In genomic region chr16:90440654-90441053, GRCm38 (mm10) we compare ENCODE assay signal across 16 mouse cellular contexts. TPM values are rescaled to one million over a fixed set of nuclear protein-coding genes. Genes with fewer than 3 reads are reported as not detected.
"Had no signal": no experiment of that assay in that cellular context is flagged by ENCODE, and none has a peak within 500 bp of the region (broad histone marks: within the 10 kb centered on the region; RNA-seq: fewer than 3 reads in every experiment).

No protein-coding gene starts in this region.

- ATAC-seq: lung, postnatal 0 days had no signal

- H3K9me3 ChIP-seq: limb, embryonic 10.5 days; liver, embryonic 15.5 days; neural tube, embryonic 13.5 days had no signal

- H3K9ac ChIP-seq: liver, embryonic 15.5 days; neural tube, embryonic 13.5 days had no signal

- DNase-seq: kidney, postnatal 25 days; lung, adult 2 months; lung, postnatal 36 days; midbrain, embryonic 14.5 days; retina, postnatal 1 day; right cerebral cortex, postnatal 4 days; spleen, adult 18-20 months; thymus, adult 2 months; thymus, postnatal 25 days had no signal

- H3K36me3 ChIP-seq: liver, embryonic 15.5 days had no signal

- H3K4me2 ChIP-seq: liver, embryonic 11.5 days; liver, embryonic 15.5 days; neural tube, embryonic 13.5 days had no signal

- H3K4me3 ChIP-seq: left cerebral cortex, adult 2 months; limb, embryonic 10.5 days; liver, embryonic 15.5 days; neural tube, embryonic 13.5 days had no signal

- H3K27me3 ChIP-seq: liver, embryonic 15.5 days; neural tube, embryonic 13.5 days had no signal

- H3K27ac ChIP-seq: left cerebral cortex, adult 2 months; limb, embryonic 10.5 days; liver, embryonic 15.5 days; neural tube, embryonic 13.5 days had no signal

RNA-seq across cellular contexts. Expression of gene Hunk, which starts 54.8 kb away (rescaled TPM):
- total RNA-seq: megakaryocyte progenitor cell, adult 5-6 weeks had no signal
